Mouse (Mus musculus): ENCODE data around the gene Coro1b.

Gene Coro1b

GRCm38 (mm10) chr19:4148491-4148806 is at the start of gene Coro1b:
Gene Coro1b, plus strand, starts transcription at chr19:4148619.
- peak; percentile 94 for DNase-seq (ENCODE audit: low read depth, low spot score)

- DNase-seq (ENCODE audit: low read depth, low spot score): peak; percentile 91
Measured at GRCm38 (mm10) chr19:4099056-4099455, 49.4 kb upstream of the Coro1b start.

- peak; percentile 30 for DNase-seq (ENCODE audit: low read depth, low spot score)
Measured at GRCm38 (mm10) chr19:4099837-4100717, 48.3 kb upstream of the Coro1b start, which contains the start of gene Pitpnm1. Gene Pitpnm1, plus strand, starts transcription at chr19:4099998.

- peak; percentile 56 for DNase-seq (ENCODE audit: low read depth, low spot score)
Measured at GRCm38 (mm10) chr19:4100718-4101261, 47.6 kb upstream of the Coro1b start.

- no peak for DNase-seq (ENCODE audit: low read depth, low spot score)
Measured at GRCm38 (mm10) chr19:4101466-4101865, 47.0 kb upstream of the Coro1b start.

- no peak for DNase-seq (ENCODE audit: low read depth, low spot score)
Measured at GRCm38 (mm10) chr19:4102049-4102448, 46.4 kb upstream of the Coro1b start.

- no peak for DNase-seq (ENCODE audit: low read depth, low spot score)
Measured at GRCm38 (mm10) chr19:4102626-4103025, 45.8 kb upstream of the Coro1b start.

GRCm38 (mm10) chr19:4103294-4103693 is 45.1 kb upstream of the Coro1b start:
- no peak for DNase-seq (ENCODE audit: low read depth, low spot score)

GRCm38 (mm10) chr19:4103792-4104191 is 44.6 kb upstream of the Coro1b start:
- no peak for DNase-seq (ENCODE audit: low read depth, low spot score)

GRCm38 (mm10) chr19:4104675-4105194 is 43.7 kb upstream of the Coro1b start:
- DNase-seq (ENCODE audit: low read depth, low spot score): no peak

- no peak for DNase-seq (ENCODE audit: low read depth, low spot score)
Measured at GRCm38 (mm10) chr19:4106654-4107053, 41.8 kb upstream of the Coro1b start.

- no peak for DNase-seq (ENCODE audit: low read depth, low spot score)
Measured at GRCm38 (mm10) chr19:4108535-4108934, 39.9 kb upstream of the Coro1b start.

GRCm38 (mm10) chr19:4112063-4112960 is 36.1 kb upstream of the Coro1b start:
- no peak for DNase-seq (ENCODE audit: low read depth, low spot score)

- no peak for DNase-seq (ENCODE audit: low read depth, low spot score)
Measured at GRCm38 (mm10) chr19:4113186-4113805, 35.1 kb upstream of the Coro1b start.

GRCm38 (mm10) chr19:4113806-4114230 is 34.6 kb upstream of the Coro1b start:
- DNase-seq (ENCODE audit: low read depth, low spot score): no peak

- DNase-seq (ENCODE audit: low read depth, low spot score): no peak
Measured at GRCm38 (mm10) chr19:4114551-4114950, 33.9 kb upstream of the Coro1b start.

GRCm38 (mm10) chr19:4115144-4115543 is 33.3 kb upstream of the Coro1b start:
- DNase-seq (ENCODE audit: low read depth, low spot score): no peak

GRCm38 (mm10) chr19:4115816-4116215 is 32.6 kb upstream of the Coro1b start:
- no peak for DNase-seq (ENCODE audit: low read depth, low spot score)

GRCm38 (mm10) chr19:4117006-4117405 is 31.4 kb upstream of the Coro1b start:
- DNase-seq (ENCODE audit: low read depth, low spot score): no peak

- DNase-seq (ENCODE audit: low read depth, low spot score): no peak
Measured at GRCm38 (mm10) chr19:4118350-4118749, 30.1 kb upstream of the Coro1b start.

- DNase-seq (ENCODE audit: low read depth, low spot score): no peak
Measured at GRCm38 (mm10) chr19:4119716-4120487, 28.5 kb upstream of the Coro1b start.

Measured in mesoderm, embryonic 11.5 days (tissue).